Mouse (Mus musculus) skeletal muscle tissue, adult 2 months (tissue): ENCODE measurements around the gene Adamts2.

Experiments used
- DNase-seq: peaks from one replicate; pipeline ENCODE4 v3.0.0-alpha.2; 2012; ENCODE audit warnings: low read depth, low spot score

Adamts2 gene

DNA sequence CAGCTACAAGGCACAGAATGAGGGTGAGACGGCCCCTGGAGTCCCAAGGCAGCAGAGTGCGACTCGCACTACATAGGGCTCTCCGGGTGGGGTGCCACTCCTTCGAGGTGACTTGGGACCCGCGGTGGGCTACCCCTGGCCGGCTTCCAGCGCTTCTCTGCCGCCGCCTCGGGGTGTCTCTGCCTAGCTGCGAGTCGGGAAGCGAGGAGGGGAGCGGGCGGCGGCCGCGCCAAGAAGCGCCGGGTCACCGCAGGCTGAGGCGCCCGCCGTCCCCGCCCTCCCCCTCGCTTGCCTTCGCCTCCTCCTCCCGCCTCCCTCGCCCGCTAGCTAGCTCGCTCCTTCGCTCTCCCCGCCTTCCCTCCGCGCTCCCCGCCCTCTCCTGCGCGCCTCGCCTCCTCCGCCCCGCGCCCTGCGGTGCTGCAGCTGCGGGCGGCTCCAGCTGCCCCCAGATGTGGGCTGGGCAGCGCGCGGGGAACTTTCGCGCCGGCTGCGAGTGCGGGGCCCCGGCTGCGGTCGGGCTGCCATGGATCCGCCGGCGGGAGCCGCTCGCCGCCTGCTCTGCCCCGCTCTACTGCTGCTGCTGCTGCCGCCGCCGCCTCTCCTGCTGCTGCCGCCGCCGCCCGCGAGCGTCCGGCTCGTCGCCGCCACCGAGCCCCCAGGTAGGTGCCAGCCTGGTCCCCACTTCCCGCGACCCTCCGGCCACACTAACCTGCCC, at the start of gene Adamts2:
Adamts2 (plus strand) TSS at position 444 of the 715 bp plus-strand sequence.
- DNase-seq: peak; percentile 59

GRCm38 (mm10) chr11:50557064-50557463, 44.8 kb upstream of the Adamts2 start:
- DNase-seq: no peak

- peak; percentile 25 for DNase-seq
Observed at GRCm38 (mm10) chr11:50559108-50559507, 42.8 kb upstream of the Adamts2 start.

DNA sequence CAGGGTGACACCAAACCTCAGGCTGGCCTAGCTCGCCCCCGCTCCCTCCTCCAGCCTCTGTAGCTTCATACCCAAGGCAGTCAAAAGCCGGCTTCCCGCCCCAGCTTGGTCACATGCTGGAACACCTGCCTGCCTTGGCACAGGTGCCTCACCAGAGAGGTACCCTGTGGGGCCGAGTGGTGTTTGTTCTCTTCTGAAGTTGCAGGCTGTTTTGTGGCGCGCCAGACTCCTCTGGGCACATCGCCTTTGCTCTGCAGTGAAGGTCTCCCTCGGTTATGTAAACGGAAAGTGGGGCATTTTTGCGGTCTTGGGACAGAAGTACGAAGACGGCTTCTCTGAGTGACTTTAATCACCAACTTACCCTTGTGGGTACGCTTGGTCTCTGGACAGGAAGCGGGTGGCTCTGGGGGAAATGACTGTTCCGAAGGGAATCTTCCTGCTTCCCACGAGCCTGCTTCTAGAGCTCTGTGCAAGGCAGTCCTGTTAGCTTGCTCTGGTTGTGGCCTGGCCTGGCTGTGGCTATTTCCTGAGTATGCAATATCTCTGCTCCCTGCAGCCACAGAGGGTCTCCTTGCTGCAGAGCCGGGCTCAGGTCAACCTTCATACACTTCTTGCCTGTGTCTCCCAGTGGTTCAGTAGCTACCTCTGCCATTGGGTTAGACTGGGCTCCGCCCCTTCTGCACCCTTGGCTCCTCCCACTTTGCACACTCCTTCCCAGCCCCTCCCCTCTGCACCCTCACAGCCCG, 36.2 kb upstream of the Adamts2 start:
- DNase-seq: no peak

- DNase-seq: no peak
Observed at GRCm38 (mm10) chr11:50571448-50571847, 30.4 kb upstream of the Adamts2 start.

DNA sequence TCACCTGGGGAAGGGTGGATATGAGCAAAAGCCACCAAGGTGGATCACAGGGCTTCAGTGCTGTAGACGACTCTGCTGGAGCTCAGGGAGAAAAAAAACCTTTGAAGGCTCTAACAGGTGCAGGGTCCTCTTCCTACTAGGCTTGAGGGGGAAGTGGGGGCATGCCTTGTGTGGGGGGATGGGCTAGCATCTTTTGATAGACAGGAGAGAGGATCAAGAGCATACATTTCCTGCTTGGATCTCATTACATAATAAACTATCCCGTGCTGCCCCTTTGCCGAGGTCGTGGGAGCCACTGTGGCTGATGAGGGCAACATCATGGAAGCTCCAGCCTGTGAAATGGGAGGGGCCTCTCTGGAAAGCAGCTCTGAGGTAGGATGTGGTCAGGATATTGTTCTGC, 25.4 kb upstream of the Adamts2 start:
- DNase-seq: no peak

DNA sequence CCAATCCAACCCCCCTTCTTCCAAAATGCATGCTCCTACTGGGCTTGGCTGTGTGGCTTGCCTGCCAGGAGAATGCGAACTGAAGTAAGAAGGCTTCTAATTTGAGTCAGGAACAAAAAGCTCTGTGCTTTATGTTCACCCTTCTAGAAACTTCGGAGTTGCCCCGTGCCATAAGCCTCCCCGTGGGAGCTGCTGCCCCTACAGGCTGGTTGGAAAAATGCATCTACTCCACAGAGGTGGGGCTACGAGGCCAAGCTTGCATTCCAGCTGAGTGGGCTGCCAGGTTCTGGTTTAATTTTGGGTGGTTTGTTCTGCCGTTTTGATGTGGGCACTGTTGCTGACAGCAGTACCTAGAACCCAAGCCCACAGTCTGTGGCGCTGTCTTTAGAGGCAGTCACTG, 14.9 kb upstream of the Adamts2 start:
- DNase-seq: no peak

- DNase-seq: no peak
Observed at GRCm38 (mm10) chr11:50587787-50588186, 14.1 kb upstream of the Adamts2 start.

GRCm38 (mm10) chr11:50589060-50589459, 12.8 kb upstream of the Adamts2 start:
- DNase-seq: no peak

DNA sequence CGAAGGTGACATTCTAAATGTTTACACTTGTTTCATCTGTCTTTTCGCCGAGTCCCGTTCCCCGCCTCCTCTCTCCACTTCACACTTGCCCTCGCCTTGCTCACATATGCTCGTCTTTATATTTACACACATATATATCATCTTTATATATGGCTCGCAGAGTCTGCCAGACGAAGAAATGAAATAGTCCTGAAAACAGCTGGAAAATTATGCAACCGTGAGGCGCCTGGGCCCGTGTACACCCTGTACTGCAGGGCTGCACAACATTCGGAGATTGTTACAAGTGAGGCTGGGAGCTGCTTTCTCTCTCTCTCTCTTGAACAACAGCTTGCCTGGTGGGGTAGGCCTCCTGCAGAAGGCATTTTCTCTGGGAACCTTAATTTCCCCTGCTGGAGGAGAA, 10.8 kb upstream of the Adamts2 start:
- DNase-seq: no peak

DNA sequence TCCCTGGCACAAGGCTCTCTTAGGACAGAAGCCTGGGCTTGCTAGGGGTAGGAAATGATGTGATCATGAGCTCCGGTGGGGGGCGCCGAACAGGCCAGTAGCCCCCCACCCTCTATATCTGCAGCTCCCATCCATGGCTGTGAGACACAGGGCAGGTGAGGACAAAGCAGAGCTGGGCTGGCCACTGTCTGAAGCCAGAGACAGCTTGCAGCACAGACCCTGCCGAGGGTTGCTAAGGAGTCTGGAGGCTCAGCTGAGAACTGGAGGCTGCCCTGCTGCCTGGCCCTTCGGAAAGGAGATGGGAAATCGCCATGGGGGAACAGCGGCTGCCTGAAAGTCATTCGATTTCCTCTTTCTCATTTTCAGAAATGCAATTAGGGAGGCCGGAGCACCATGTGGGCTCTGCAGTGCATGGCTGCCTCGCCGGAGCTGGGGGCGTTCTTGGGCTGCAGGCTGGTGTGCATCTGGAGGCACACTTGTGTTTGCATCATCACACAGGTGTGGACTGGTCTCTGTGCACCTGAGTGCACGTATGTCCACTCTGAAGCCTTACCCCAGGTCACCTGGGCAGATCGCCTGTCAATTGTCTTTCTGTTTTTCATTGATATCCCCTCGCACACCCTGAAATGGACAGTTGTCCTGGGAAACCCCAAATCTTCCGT, 8.9 kb upstream of the Adamts2 start:
- no peak for DNase-seq

- DNase-seq: no peak
Observed at GRCm38 (mm10) chr11:50596571-50596970, 5.3 kb upstream of the Adamts2 start.

GRCm38 (mm10) chr11:50599156-50599555, 2.7 kb upstream of the Adamts2 start:
- no peak for DNase-seq

DNA sequence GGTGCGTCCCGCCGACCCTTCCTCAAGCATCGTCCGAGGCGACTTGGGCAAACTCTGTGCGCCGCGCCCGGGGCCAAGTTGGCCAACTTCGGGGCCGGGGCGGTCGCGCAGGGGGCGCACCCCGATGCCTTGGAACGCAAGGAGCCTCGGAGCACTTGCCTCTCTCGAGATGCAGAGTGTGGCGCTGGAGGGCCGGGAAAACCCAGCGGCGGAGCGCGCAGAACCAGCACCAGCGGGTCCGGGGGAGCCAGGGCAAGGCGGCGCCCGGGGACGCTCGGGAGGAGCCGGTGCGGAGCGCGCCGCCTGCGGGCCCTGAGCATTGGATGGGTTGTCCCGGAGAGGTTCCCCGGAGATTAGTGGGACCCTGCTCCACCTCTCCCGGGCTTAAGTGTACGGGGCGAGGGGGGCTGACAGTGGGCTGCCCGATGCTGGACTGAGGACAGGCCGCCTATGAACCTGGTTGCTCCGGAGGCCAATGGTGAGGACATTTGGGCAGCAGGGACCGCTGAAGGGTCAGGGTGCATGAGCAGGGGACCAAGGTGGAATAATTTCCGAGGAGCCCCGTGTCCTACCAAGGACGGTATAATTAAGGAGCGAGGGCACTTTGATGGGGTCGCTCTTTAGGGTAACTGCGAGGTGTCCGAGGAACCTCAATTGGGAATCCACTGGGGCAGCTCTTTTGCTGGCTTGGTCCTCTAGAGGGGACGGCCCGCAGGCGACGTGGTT, 635 bp downstream of the Adamts2 start:
- DNase-seq: no peak

DNA sequence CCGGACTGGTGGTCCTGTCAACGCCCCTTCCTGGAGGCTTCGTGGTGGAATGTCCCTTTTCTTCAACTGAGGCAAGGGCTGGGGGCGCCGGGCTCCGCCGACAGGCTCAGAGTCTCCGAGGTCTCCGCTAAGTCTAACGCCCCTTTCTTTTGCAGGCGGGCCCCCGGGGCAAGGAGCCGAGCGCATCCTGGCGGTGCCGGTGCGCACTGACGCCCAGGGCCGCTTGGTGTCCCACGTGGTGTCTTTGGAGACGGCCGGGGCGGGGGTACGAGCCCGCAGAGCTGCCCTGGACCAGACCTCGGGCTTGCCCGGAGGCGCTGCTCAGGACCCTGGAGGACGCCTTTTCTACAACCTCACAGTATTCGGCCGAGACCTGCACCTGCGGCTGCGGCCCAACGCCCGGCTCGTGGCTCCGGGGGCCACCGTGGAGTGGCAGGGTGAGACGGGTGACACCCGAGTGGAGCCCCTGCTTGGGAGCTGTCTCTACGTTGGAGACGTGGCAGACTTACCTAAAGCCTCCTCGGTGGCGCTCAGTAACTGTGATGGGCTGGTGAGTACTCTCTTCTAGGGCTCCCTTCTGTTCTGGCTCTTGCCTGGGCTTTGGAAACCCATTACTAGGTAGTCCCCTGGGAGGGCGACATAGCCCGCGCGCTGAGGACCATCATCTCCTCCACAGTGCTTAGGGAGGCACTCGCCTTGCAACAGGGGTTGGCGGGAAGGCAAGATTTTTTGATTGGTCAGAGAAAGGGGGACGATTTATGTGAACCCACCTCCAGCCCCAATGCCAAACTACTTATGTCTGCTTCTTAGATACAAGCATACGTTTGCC, 1.4 kb downstream of the Adamts2 start:
- no peak for DNase-seq

DNA sequence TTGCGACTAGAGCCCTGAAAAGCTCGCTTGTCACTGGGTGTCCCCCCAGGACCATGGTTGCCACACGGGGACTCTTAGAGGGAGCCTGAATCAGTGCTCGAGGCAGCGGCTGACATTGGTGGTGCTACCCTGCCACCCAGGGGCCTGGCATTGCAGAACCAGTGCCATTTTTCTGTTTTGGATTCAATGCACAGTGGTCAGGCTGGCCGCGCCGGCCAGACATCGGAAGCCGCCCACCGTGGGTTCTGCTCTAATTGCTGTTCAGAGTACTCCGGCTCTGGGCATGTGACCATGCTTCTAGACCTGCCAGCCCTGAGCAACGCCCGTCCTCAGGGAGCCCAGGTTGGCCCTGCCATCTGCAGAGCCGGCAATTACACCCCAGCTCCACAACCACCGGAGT, 2.5 kb downstream of the Adamts2 start:
- no peak for DNase-seq

DNA sequence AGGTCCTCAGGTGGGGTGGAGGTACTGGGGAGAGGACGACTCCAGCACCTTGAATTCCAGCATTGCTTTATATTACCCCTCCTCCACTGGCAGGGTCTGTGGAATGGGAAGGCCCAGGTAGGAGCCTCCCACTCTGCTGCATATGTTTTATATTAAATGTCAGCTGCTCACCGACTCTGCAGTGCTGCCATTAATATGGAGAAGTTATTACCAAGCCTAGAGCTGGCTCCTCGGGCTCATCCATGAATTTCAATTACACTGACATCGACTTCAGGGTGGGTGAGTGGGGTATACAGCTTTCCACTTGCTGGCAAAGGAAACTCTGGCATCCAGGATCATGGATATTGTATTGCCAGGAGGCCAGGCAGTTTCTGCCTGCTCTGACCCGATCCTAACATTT, 9.3 kb downstream of the Adamts2 start:
- DNase-seq: no peak

- no peak for DNase-seq
Observed at GRCm38 (mm10) chr11:50617015-50617543, 15.2 kb downstream of the Adamts2 start.

GRCm38 (mm10) chr11:50620926-50621325, 19.0 kb downstream of the Adamts2 start:
- DNase-seq: no peak

- peak; percentile 38 for DNase-seq
Observed at GRCm38 (mm10) chr11:50621364-50621763, 19.5 kb downstream of the Adamts2 start.

DNA sequence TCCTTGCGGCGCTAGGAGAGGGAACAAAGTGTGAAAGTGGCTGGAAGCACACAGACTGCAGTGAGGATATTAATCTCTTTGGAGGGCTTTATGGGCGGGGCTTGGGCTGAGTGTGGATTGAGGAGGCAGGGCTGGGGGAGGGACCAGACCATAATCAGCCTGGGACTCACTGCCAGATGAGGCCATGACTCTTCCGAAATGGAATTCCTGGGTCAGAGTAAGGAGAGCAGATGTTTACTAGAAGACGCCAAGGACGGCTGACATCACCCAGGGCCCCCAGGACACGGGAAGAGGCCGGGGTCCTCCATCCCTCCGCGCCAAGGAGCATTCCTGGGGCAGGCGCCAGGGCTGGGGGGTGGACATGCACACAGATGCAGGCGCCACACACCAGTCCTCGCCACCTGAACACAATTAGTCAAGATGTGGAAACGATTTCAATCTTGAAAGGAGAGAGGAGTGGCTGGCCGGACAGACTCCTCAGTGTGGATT, 20.4 kb downstream of the Adamts2 start:
- peak; percentile 78 for DNase-seq
